Mouse (Mus musculus): Measurements from ENCODE around the gene Myl3. TPM values are rescaled to one million over a fixed set of nuclear protein-coding genes. Genes with fewer than 3 reads are reported as not detected.

Gene Myl3
- not detected for polyA plus RNA-seq (2012; fragmentation: generic; extraction: Trizol)
- long read RNA-seq, experiment 1, result 0 reads
- long read RNA-seq, experiment 2, result 0 reads

GRCm38 (mm10) chr9:110741711-110742294 is at the start of gene Myl3:
Myl3 (plus strand) TSS chr9:110741861.
- H3ac ChIP-seq (ENCODE audit: control insufficient read depth, insufficient read length, low read depth), result no peak within 1 kb of the TSS
- H3K79me3 ChIP-seq (ENCODE audit: low read depth), result no peaks in the 10 kb centered on the region
- peaks cover 69% of the 10 kb centered on the region for H3K27me3 ChIP-seq (ENCODE audit: control insufficient read depth, insufficient read depth, insufficient read length)
- no peaks in the 10 kb centered on the region for H3K79me2 ChIP-seq (ENCODE audit: control insufficient read depth, insufficient read depth)
- TF ChIP-seq MAX (IDR thresholded peaks at IDR 0.05), result no peak
- no peak for TF ChIP-seq USF1 (IDR thresholded peaks at IDR 0.05; ENCODE audit: low read depth)
- H3K36me3 ChIP-seq (ENCODE audit: control insufficient read depth, insufficient read depth), result no peaks in the 10 kb centered on the region
- no peak within 1 kb of the TSS for H3K4me3 ChIP-seq (ENCODE audit: insufficient read depth, poor library complexity, severe bottlenecking)

DNA sequence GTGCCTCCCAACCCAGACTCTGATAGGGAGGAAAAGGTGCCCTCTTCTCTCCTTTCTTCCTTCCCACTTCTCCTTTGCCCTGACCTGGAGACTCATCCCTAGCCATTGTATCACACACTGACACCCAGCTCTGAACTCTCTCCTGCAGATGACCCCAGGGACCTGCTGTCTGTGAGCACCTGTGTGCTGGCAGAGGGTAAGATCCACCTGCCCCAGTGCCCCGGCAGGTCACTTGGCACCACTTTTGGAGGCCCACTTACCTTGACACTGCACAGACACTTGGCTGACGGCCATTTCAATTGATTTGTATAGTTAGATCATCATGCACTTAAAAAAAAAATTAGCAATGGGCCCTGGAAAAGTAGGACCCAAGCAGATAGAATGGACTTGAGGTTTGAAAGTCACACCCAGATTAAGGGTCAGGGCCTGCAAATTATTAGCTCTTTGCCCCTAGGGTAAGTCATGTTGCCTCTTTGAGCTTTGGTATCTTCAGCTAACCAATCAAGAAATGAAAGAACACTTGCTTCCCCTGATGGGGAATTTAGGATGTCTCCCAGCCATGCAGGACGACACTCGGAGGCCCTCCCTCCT is 46.4 kb upstream of the Myl3 start:
- H3K36me3 ChIP-seq (ENCODE audit: control insufficient read depth, insufficient read depth), result peaks cover 11% of the 10 kb centered on the region
- H3K27me3 ChIP-seq (ENCODE audit: control insufficient read depth, insufficient read depth, insufficient read length), result no peaks in the 10 kb centered on the region
- peaks cover 9% of the 10 kb centered on the region for H3K79me2 ChIP-seq (ENCODE audit: control insufficient read depth, insufficient read depth)
- TF ChIP-seq MAX (IDR thresholded peaks at IDR 0.05) (no peak), FOSL1 (IDR thresholded peaks at IDR 0.05; ENCODE audit: insufficient read depth, low read length, poor library complexity, severe bottlenecking) (no peak), USF1 (IDR thresholded peaks at IDR 0.05; ENCODE audit: low read depth) (no peak), MYOG (IDR thresholded peaks at IDR 0.05; ENCODE audit: control insufficient read depth, extremely low read depth, insufficient read length) (no peak), MYOD1 (IDR thresholded peaks at IDR 0.05; ENCODE audit: control insufficient read depth, insufficient read length, low read depth) (no peak), CEBPB (IDR thresholded peaks at IDR 0.05; ENCODE audit: low read depth) (no peak), CTCF (IDR thresholded peaks at IDR 0.05; ENCODE audit: control insufficient read depth, insufficient read depth, insufficient read length) (no peak)
- no peaks in the 10 kb centered on the region for H3K79me3 ChIP-seq (ENCODE audit: low read depth)
- no peak overlapping the region for H3ac ChIP-seq (ENCODE audit: control insufficient read depth, insufficient read length, low read depth)
- H3K4me3 ChIP-seq (ENCODE audit: insufficient read depth, poor library complexity, severe bottlenecking), result no peak overlapping the region

GRCm38 (mm10) chr9:110696427-110696826 is 45.2 kb upstream of the Myl3 start:
- Histone ChIP-seq H3K27me3 (ENCODE audit: control insufficient read depth, insufficient read depth, insufficient read length) (no peaks in the 10 kb centered on the region), H3K4me3 (ENCODE audit: insufficient read depth, poor library complexity, severe bottlenecking) (no peak overlapping the region), H3K79me2 (ENCODE audit: control insufficient read depth, insufficient read depth) (no peaks in the 10 kb centered on the region), H3ac (ENCODE audit: control insufficient read depth, insufficient read length, low read depth) (no peak overlapping the region), H3K79me3 (ENCODE audit: low read depth) (no peaks in the 10 kb centered on the region), H3K36me3 (ENCODE audit: control insufficient read depth, insufficient read depth) (peaks cover 11% of the 10 kb centered on the region)
- TF ChIP-seq CTCF (IDR thresholded peaks at IDR 0.05; ENCODE audit: control insufficient read depth, insufficient read depth, insufficient read length), result no peak

DNA sequence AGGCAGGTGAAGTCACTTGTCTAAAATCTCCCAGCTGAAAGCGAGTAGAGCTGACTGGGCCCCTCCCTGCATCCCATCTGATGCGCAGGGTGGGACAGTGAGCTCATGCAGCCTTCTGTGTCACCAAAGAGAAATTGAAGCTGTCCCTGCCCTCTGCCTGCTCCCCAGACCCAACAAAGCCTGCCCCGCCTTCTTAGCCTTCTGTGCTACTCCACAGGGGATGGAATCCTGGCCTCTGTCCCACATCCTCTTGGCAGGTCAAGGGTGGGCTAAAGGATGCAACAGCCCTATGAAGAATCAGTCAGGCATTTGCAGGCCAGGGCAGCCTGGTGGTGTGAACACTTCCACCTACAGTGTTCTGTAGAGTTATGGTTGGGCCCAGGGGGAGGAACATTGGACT is 44.2 kb upstream of the Myl3 start:
- peaks cover 11% of the 10 kb centered on the region for H3K36me3 ChIP-seq (ENCODE audit: control insufficient read depth, insufficient read depth)
- H3ac ChIP-seq (ENCODE audit: control insufficient read depth, insufficient read length, low read depth), result no peak overlapping the region
- TF ChIP-seq MYOG (IDR thresholded peaks at IDR 0.05; ENCODE audit: control insufficient read depth, extremely low read depth, insufficient read length) (no peak), MAX (IDR thresholded peaks at IDR 0.05) (no peak), CTCF (IDR thresholded peaks at IDR 0.05; ENCODE audit: control insufficient read depth, insufficient read depth, insufficient read length) (no peak), USF1 (IDR thresholded peaks at IDR 0.05; ENCODE audit: low read depth) (no peak), CEBPB (IDR thresholded peaks at IDR 0.05; ENCODE audit: low read depth) (no peak), MYOD1 (IDR thresholded peaks at IDR 0.05; ENCODE audit: control insufficient read depth, insufficient read length, low read depth) (no peak), FOSL1 (IDR thresholded peaks at IDR 0.05; ENCODE audit: insufficient read depth, low read length, poor library complexity, severe bottlenecking) (no peak)
- no peaks in the 10 kb centered on the region for H3K79me2 ChIP-seq (ENCODE audit: control insufficient read depth, insufficient read depth)
- H3K79me3 ChIP-seq (ENCODE audit: low read depth), result no peaks in the 10 kb centered on the region
- H3K4me3 ChIP-seq (ENCODE audit: insufficient read depth, poor library complexity, severe bottlenecking), result no peak overlapping the region
- no peaks in the 10 kb centered on the region for H3K27me3 ChIP-seq (ENCODE audit: control insufficient read depth, insufficient read depth, insufficient read length)

GRCm38 (mm10) chr9:110699574-110699973 is 42.1 kb upstream of the Myl3 start:
- H3K79me3 ChIP-seq (ENCODE audit: low read depth), result no peaks in the 10 kb centered on the region
- H3K4me3 ChIP-seq (ENCODE audit: insufficient read depth, poor library complexity, severe bottlenecking), result no peak overlapping the region
- H3ac ChIP-seq (ENCODE audit: control insufficient read depth, insufficient read length, low read depth), result no peak overlapping the region
- H3K27me3 ChIP-seq (ENCODE audit: control insufficient read depth, insufficient read depth, insufficient read length), result no peaks in the 10 kb centered on the region
- no peaks in the 10 kb centered on the region for H3K79me2 ChIP-seq (ENCODE audit: control insufficient read depth, insufficient read depth)
- no peak for TF ChIP-seq FOSL1 (IDR thresholded peaks at IDR 0.05; ENCODE audit: insufficient read depth, low read length, poor library complexity, severe bottlenecking)
- TF ChIP-seq MAX (IDR thresholded peaks at IDR 0.05), result no peak
- peaks cover 5% of the 10 kb centered on the region for H3K36me3 ChIP-seq (ENCODE audit: control insufficient read depth, insufficient read depth)

DNA sequence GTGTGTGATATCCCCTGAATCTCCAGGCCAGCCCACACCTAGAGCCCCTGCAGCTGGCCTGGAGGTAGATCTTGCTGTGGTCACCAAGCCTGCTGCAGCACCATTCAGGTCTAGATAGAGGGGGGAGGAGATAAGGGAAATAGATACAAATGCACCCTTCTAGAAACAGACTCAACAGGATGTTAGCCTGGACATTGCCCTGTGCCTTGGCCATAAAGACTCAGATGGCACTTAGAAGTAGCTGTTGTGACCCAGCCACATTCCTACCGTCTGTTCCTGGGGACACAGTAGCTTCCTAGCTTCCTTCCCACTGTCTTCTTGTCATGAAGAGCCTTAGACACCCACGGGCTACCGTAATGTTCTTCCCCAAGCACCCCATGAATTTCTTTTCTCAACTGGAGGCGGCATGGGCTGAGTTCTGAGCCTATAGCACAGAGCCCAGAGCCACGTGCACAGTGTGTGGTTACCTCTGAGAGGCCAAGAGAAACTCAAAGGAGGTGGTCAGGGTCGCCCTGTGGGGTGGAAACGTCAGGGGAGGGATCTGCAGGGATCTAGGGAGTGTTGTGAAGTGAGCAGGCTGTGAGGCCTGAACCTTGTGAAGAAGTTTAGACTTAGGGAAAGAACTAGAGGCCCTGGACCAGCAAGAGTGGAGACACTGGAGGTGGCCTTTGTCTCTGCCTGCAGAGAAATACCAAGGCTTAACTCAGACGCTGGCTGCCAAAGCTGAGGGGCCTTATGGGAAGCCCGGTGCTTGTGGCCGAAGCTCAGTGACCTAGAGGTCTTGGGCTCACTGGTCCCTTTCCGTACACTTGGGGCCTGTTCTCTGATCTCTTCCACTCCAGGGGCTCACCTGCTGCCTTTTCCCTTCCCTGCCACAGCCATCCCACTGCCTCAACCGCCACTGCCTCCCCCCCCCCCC is 40.3 kb upstream of the Myl3 start:
- no peak overlapping the region for H3ac ChIP-seq (ENCODE audit: control insufficient read depth, insufficient read length, low read depth)
- H3K27me3 ChIP-seq (ENCODE audit: control insufficient read depth, insufficient read depth, insufficient read length), result no peaks in the 10 kb centered on the region
- no peaks in the 10 kb centered on the region for H3K79me2 ChIP-seq (ENCODE audit: control insufficient read depth, insufficient read depth)
- H3K36me3 ChIP-seq (ENCODE audit: control insufficient read depth, insufficient read depth), result no peaks in the 10 kb centered on the region
- H3K79me3 ChIP-seq (ENCODE audit: low read depth), result no peaks in the 10 kb centered on the region
- TF ChIP-seq USF1 (IDR thresholded peaks at IDR 0.05; ENCODE audit: low read depth) (no peak), MYOG (IDR thresholded peaks at IDR 0.05; ENCODE audit: control insufficient read depth, extremely low read depth, insufficient read length) (no peak), MYOD1 (IDR thresholded peaks at IDR 0.05; ENCODE audit: control insufficient read depth, insufficient read length, low read depth) (no peak), CTCF (IDR thresholded peaks at IDR 0.05; ENCODE audit: control insufficient read depth, insufficient read depth, insufficient read length) (no peak), MAX (IDR thresholded peaks at IDR 0.05) (no peak), FOSL1 (IDR thresholded peaks at IDR 0.05; ENCODE audit: insufficient read depth, low read length, poor library complexity, severe bottlenecking) (no peak), CEBPB (IDR thresholded peaks at IDR 0.05; ENCODE audit: low read depth) (no peak)
- H3K4me3 ChIP-seq (ENCODE audit: insufficient read depth, poor library complexity, severe bottlenecking), result no peak overlapping the region

Measured in C2C12 (cell line).